Mouse (Mus musculus) cerebellum, adult 9-10 months (tissue): ENCODE measurements at regions not wholly inside any gene's neighbourhood (a gene's known extent, or its start where the extent isn't known, plus 50 kb on each side); places are given as distances from the start of the nearest gene placed in this dataset.

Experiments used
- DNase-seq: peaks from one replicate; pipeline ENCODE4 v3.0.0; 2022

GRCm38 (mm10) chr17:50442062-50442461 is 67.1 kb upstream of the Plcl2 start:
- no peak for DNase-seq

- no peak for DNase-seq
Measured at GRCm38 (mm10) chr17:50442905-50443304, 66.3 kb upstream of the Plcl2 start.

- no peak for DNase-seq
Measured at GRCm38 (mm10) chr17:50443376-50444022, 65.7 kb upstream of the Plcl2 start.

DNA sequence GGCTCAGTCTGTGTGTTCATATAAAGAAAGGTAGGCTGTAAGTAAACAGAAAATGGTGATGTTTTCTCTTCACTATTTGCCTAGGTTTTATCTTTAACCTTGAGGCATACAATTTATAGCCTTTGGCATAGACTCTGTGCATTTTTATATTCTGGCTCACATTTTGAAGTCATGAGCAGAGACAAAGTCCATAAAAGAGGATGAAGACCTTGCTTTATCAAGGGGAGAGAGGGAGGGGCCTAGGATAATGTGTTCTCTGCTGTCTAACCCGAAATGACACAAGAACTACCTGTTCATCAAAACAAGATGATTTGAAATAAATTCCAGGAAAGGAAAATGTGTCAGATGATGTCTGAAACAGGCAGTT is 65.2 kb upstream of the Plcl2 start:
- no peak for DNase-seq

GRCm38 (mm10) chr17:50448693-50449092 is 60.5 kb upstream of the Plcl2 start:
- no peak for DNase-seq

- no peak for DNase-seq
Measured at GRCm38 (mm10) chr17:50451606-50452005, 57.6 kb upstream of the Plcl2 start.

DNA sequence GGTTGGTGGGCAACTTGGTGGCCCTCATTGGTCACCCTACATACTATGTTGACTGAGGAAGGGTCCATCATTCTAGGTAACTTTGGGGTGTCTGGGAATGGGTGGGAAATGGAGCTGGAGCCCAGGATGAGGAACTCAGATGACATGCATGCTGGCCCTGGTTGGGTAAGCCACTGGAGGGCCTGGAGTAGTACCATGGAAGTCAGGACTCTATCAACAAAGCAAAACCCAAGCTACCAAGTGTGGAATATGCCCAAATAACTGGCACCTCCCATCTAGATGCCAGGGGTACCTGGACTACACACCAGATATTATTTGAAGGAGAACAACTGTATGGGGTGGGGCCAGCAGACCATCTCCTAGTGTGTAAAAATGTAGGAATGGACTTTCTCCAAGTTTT is 55.7 kb upstream of the Plcl2 start:
- DNase-seq = no peak

DNA sequence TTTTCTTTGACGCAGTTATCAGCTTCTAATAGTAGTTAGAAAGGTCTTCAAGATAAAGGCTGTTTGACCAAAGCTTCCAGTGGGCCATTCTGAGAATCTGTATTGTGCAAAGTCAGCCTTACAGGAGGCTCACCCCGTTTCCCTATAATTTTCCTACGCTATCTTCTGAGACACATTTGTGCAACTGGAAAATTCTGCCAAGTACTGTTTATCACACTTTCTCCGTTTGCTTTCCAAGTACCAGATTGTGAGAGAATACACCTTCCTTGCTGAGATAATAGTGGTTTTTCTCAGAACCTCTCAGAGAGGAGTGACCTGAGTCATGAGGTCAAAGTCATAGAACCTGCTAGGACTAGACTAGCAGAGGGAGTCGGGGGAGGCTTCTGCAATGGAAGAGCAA is 55.2 kb upstream of the Plcl2 start:
- DNase-seq = no peak

DNA sequence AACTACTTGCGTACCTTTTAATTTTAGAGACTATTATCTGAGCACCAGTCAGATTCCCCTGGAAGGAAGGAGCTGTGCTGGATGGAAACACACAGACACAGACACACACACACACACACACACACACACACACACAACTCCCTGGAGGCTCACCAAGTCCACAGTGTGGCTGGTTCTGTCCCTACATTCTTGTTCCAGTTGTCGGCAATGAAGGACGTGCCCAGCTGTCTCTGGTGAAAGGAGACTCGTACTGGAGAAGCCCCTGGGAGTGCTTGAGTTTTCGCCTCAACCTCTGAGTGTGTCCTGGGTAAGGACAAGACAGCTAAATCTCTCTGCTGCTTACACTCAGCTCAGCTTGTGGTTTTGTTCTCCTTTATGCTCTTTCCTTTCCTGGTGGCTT is 54.3 kb upstream of the Plcl2 start:
- DNase-seq = no peak

DNA sequence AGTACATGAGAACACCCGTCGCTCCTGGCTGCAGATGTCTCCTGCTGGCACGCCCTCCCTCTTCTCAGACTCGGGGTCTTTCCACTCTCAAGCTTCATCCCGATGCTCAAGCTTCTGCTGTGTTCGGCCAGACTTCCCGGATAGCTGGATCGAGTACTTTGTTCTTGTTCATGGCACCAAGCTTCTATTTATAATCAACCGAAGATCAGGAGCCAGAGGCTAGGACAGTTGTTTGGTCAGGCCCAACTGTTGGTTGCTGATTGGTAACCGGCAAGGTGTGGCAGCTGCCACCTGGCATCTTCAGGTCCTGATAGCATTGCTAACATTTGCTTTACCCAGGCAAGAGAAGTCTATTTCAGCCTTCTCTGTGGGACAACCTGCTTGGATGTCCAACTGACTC is 53.5 kb upstream of the Plcl2 start:
- DNase-seq = no peak

DNA sequence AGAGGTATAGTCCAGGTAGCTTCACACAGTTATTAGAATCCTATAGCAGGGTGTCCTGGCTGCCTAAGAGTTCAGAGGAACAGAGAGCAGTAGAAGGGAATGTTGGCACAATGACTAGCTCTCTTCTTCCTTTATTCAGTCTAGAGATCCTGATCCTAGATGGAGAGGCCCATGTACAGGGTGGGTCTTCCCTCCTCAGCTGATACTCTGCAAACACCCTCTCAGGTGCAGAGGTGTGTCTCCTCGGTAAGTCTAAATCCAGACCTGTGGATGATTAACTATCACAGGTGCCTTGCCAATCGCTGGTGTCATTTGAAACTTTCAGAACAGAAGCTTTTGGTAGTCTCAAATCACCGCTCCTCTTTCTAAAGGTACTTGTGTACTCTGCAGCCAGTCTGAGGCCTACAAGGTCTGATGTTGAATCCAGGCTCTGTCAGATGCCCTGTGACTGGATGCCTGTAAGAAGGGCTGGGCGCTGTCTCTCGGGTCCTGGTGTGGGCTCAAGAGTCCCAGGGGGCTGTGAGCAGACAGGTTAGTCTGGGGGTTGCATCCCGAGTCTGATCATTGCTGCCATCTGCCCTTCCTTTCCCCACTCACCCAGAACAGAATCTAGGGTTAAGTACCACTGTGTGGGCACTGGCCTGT is 52.0 kb upstream of the Plcl2 start:
- DNase-seq = no peak

DNA sequence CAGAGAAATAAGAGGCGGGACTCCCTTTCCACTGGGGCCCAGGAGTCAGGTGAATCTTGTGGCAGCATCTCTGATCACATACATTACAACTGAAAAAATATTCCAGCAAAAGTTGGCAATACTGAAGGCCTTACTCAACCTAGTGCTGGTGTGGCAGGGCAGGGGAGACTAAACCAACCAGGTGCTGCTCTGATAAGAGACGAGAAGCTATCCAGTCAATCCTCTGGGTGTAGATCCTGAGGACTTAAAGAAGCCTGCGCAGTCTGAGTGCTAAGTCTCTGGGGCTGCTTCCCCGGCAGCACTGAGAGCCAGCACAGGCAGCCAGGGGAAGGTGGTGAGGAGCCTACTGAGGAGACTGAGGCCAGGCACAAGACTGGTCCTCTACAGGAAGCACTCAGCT is 51.0 kb upstream of the Plcl2 start:
- no peak for DNase-seq
